Mouse (Mus musculus): ENCODE measurements at regions not wholly inside any gene's neighbourhood (a gene's known extent, or its start where the extent isn't known, plus 50 kb on each side); places are given as distances from the start of the nearest gene placed in this dataset.
A peak's percentile ranks its signal among the peaks of the same experiment; 100 is the strongest.

GRCm38 (mm10) chr1:61471779-61472578, 166.6 kb upstream of the Pard3b start:
- intact Hi-C loops (cut with DNase I): no loop called here
- no peak for DNase-seq (ENCODE audit: low spot score in 2 of 2)

GRCm38 (mm10) chr1:61472579-61473242, 165.9 kb upstream of the Pard3b start:
- intact Hi-C loops (cut with DNase I): no loop called here
- DNase-seq (ENCODE audit: low spot score in 2 of 2): peak; percentile 13 to 21

GRCm38 (mm10) chr1:61485459-61485858, 153.2 kb upstream of the Pard3b start:
- DNase-seq (ENCODE audit: low spot score in 2 of 2): no peak
- intact Hi-C loops (cut with DNase I): loop anchor here (10.0 kb wide), 1 partner anchor 49 kb away; no protein-coding TSS in a partner anchor

- DNase-seq (ENCODE audit: low spot score in 2 of 2): no peak
- intact Hi-C loops (cut with DNase I): no loop called here
Measured at GRCm38 (mm10) chr1:61524886-61525285, 113.7 kb upstream of the Pard3b start.

GRCm38 (mm10) chr1:61525881-61526280, 112.7 kb upstream of the Pard3b start:
- intact Hi-C loops (cut with DNase I): no loop called here
- DNase-seq (ENCODE audit: low spot score in 2 of 2): no peak

- intact Hi-C loops (cut with DNase I): no loop called here
- no peak for DNase-seq (ENCODE audit: low spot score in 2 of 2)
Measured at GRCm38 (mm10) chr1:61528757-61529156, 109.9 kb upstream of the Pard3b start.

GRCm38 (mm10) chr1:61530166-61530565, 108.5 kb upstream of the Pard3b start:
- intact Hi-C loops (cut with DNase I): loop anchor here (10.0 kb wide), 1 partner anchor 45 kb away; no protein-coding TSS in a partner anchor
- no peak for DNase-seq (ENCODE audit: low spot score in 2 of 2)

- no peak for DNase-seq (ENCODE audit: low spot score in 2 of 2)
- intact Hi-C loops (cut with DNase I): loop anchor here (10.0 kb wide), 1 partner anchor 47 kb away; no protein-coding TSS in a partner anchor
Measured at GRCm38 (mm10) chr1:61531487-61531886, 107.1 kb upstream of the Pard3b start.

GRCm38 (mm10) chr1:61540081-61540480, 98.5 kb upstream of the Pard3b start:
- DNase-seq (ENCODE audit: low spot score in 2 of 2): no peak

GRCm38 (mm10) chr1:61541166-61541565, 97.5 kb upstream of the Pard3b start:
- DNase-seq (ENCODE audit: low spot score in 2 of 2): no peak
- intact Hi-C loops (cut with DNase I): no loop called here

More at GRCm38 (mm10) chr1:61540081-61540480, 98.5 kb upstream of the Pard3b start:
- intact Hi-C loops (cut with DNase I): no loop called here

GRCm38 (mm10) chr1:61552577-61553517, 85.8 kb upstream of the Pard3b start:
- intact Hi-C loops (cut with DNase I): no loop called here
- DNase-seq (ENCODE audit: low spot score in 2 of 2): no peak

- DNase-seq (ENCODE audit: low spot score in 2 of 2): no peak
- intact Hi-C loops (cut with DNase I): no loop called here
Measured at GRCm38 (mm10) chr1:61559514-61559913, 79.1 kb upstream of the Pard3b start.

- DNase-seq (ENCODE audit: low spot score in 2 of 2): no peak
- intact Hi-C loops (cut with DNase I): no loop called here
Measured at GRCm38 (mm10) chr1:61562091-61562490, 76.5 kb upstream of the Pard3b start.

GRCm38 (mm10) chr1:61565471-61565870, 73.2 kb upstream of the Pard3b start:
- intact Hi-C loops (cut with DNase I): no loop called here
- no peak for DNase-seq (ENCODE audit: low spot score in 2 of 2)

- intact Hi-C loops (cut with DNase I): no loop called here
- DNase-seq (ENCODE audit: low spot score in 2 of 2): no peak
Measured at GRCm38 (mm10) chr1:61574276-61574675, 64.3 kb upstream of the Pard3b start.

- intact Hi-C loops (cut with DNase I): no loop called here
- no peak for DNase-seq (ENCODE audit: low spot score in 2 of 2)
Measured at GRCm38 (mm10) chr1:61576758-61577157, 61.9 kb upstream of the Pard3b start.

- no peak for DNase-seq (ENCODE audit: low spot score in 2 of 2)
- intact Hi-C loops (cut with DNase I): no loop called here
Measured at GRCm38 (mm10) chr1:61587251-61587650, 51.4 kb upstream of the Pard3b start.
